Mouse (Mus musculus) kidney, postnatal 0 days (tissue): Measurements from ENCODE around the gene Aldh16a1. TPM values are rescaled to one million over a fixed set of nuclear protein-coding genes. Genes with fewer than 3 reads are reported as not detected.

ENCODE experiments used
- ATAC-seq: fragments of 200-750 bp; cut with Nextera tagmentation; replicated peaks from 2 replicates; pipeline ENCODE4 v1.8.0; 2017; ENCODE audit warnings: low read depth, moderate number of reproducible peaks, moderate TSS enrichment, moderate library complexity; ENCODE audit not compliant: low FRiP score
- DNase-seq: peaks from one replicate; pipeline ENCODE4 v3.0.0-alpha.2; 2016; ENCODE audit warnings: low spot score
- H3K27ac ChIP-seq: fragments of 300-500 bp; sonication (generic); 2 replicates; pipeline ENCODE4 v1.5.1; 2014; ENCODE audit warnings: mild to moderate bottlenecking
- H3K27me3 ChIP-seq: fragments of 300-500 bp; sonication (generic); 2 replicates; pipeline ENCODE4 v1.6.1; 2014; ENCODE audit warnings: low read length, mixed read lengths; ENCODE audit not compliant: insufficient read depth
- H3K36me3 ChIP-seq: fragments of 300-500 bp; sonication (generic); 2 replicates; pipeline ENCODE4 v1.6.1; 2014; ENCODE audit warnings: low read length, mixed read lengths; ENCODE audit not compliant: insufficient read depth
- H3K4me1 ChIP-seq: fragments of 300-500 bp; sonication (generic); replicated peaks from 2 replicates; pipeline ENCODE4 v1.6.1; 2014; ENCODE audit warnings: antibody characterized with exemption, low read length, mixed read lengths; ENCODE audit not compliant: insufficient read depth
- H3K4me2 ChIP-seq: fragments of 300-500 bp; sonication (generic); 2 replicates; pipeline ENCODE4 v1.6.1; 2014; ENCODE audit warnings: mild to moderate bottlenecking, low read length, moderate library complexity, mixed read lengths
- H3K4me3 ChIP-seq: fragments of 300-500 bp; sonication (generic); replicated peaks from 2 replicates; pipeline ENCODE4 v1.5.1; 2014; ENCODE audit warnings: low read depth, low read length
- H3K9ac ChIP-seq: fragments of 300-500 bp; sonication (generic); 2 replicates; pipeline ENCODE4 v1.6.1; 2014; ENCODE audit warnings: low read depth, low read length
- H3K9me3 ChIP-seq: fragments of 300-500 bp; sonication (generic); replicated peaks from 2 replicates; pipeline ENCODE4 v1.6.1; 2016; ENCODE audit warnings: low read length, inconsistent platforms, mixed read lengths
- CTCF ChIP-seq: IDR thresholded peaks from 2 replicates; pipeline ENCODE4 v1.5.1; 2016; ENCODE audit warnings: antibody characterized with exemption, low read depth, mild to moderate bottlenecking, moderate library complexity
- WGBS: fragments of 180-500 bp; shearing (Covaris S2); extraction: QIAGEN DNeasy Blood & Tissue Kit; methylation state at CpG from one replicate; pipeline ENCODE4 v1.1.7; 2014; 5-methylcytosine and 5-hydroxymethylcytosine counted together
- microRNA counts: library from miRNA; unstranded; fragments of <30 nt; microRNA quantifications from one replicate; lab custom pipeline; 2015
- microRNA-seq: library from miRNA; unstranded; fragments of <30 nt; microRNA quantifications from one replicate; pipeline ENCODE4, GENCODE M21; 2016
- polyA plus RNA-seq: library from polyadenylated mRNA; unstranded; fragments of >200 nt; fragmentation: Nextera tagmentation; extraction: Ambion mirVana; gene quantifications from 2 replicates; pipeline ENCODE4 v1.2.1, GENCODE M21; 2015

Gene Aldh16a1
- polyA plus RNA-seq, 1 experiment from 2014 or later = 55.4 TPM

DNA sequence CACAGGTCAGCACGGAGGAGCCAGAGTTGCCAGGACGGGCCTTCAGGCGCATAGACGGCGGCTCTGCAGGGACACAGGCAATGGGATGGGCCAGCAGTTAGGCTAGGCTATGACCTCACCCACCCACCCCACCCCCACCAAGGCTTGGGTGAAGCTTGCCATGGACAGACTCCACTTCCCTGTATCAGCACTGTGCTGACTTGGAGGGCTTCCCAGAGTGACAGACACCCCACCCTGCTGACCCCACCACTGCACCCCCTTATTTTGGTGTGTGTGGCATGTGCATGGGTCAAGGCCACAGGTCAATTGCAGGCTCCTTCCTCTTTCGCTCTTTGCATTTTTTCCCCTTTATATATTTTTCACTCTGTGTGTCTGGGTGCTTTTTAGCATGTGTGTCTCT, 59.0 kb downstream of the Aldh16a1 start:
- ATAC-seq (no peak), DNase-seq (no peak)
- TF ChIP-seq CTCF = no peak
- 0 out of 2 replicates have a peak, but pooled peaks cover 9% of the 10 kb centered on the region for H3K4me1 ChIP-seq
- H3K36me3 ChIP-seq = no peaks in the 10 kb centered on the region
- H3K27me3 ChIP-seq = no peaks in the 10 kb centered on the region
- H3K9me3 ChIP-seq = no peaks in the 10 kb centered on the region
- 74% methylated on average over 6 of the region's 6 CpGs for WGBS
- no peak overlapping the region for H3K27ac ChIP-seq
- no peak overlapping the region for H3K4me2 ChIP-seq
- H3K4me3 ChIP-seq = no peak overlapping the region
- H3K9ac ChIP-seq = no peak overlapping the region

DNA sequence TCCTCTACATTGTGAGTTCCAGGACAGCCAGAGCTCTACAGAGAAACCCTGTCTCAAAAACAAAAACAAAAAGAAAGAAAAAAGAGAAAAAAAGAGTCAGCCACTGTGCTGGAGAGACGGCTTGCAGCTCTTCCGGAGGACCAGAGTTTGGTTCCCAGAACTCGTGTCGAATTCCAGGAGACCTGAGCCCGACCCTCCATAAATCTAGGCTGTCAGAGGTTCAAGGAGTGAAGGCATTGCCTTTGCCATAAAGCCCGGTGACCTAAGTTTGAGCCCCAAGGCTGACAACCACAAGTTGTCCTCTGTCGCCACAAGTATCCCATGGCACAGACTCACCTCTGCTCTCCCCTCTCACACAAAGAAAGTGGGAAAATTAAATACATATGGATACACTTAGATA, 60.3 kb downstream of the Aldh16a1 start:
- 8% methylated on average over 7 of the region's 7 CpGs for WGBS
- DNase-seq = peak; percentile 86

DNA sequence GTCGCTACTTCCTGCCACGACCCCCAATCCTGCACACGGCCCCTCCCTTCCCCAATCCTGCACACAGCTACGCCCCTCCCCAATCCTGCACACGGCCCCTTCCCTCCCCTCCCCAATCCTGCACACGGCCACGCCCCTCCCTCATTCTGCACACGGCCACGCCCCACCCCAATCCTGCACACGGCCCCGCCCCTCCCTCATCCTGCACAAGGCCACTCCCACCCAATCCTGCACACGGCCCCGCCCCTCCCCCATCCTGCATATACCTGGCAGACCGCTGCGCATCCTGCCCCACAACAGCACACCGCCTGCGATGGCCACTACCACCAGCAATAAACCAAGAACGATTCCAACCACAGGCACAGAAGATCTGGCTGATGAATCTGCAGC, 60.9 kb downstream of the Aldh16a1 start:
- Histone ChIP-seq H3K4me1 (0 out of 2 replicates have a peak, but pooled peaks cover 9% of the 10 kb centered on the region), H3K9ac (no peak overlapping the region), H3K9me3 (no peaks in the 10 kb centered on the region), H3K27ac (peak overlapping the region; percentile 72), H3K36me3 (no peaks in the 10 kb centered on the region), H3K4me3 (no peak overlapping the region), H3K4me2 (peak overlapping the region; percentile 5; the same call in 1 of the 2 replicates), H3K27me3 (no peaks in the 10 kb centered on the region)
- ATAC-seq = no peak
- TF ChIP-seq CTCF = no peak
- 24% methylated on average over 18 of the region's 18 CpGs for WGBS
- DNase-seq = peak; percentile 66

More for the DNA sequence above, 60.3 kb downstream of the Aldh16a1 start:
- Histone ChIP-seq H3K4me3 (no peak overlapping the region), H3K9ac (no peak overlapping the region), H3K27ac (peak overlapping the region; percentile 72), H3K27me3 (no peaks in the 10 kb centered on the region), H3K9me3 (no peaks in the 10 kb centered on the region), H3K4me1 (0 out of 2 replicates have a peak, but pooled peaks cover 9% of the 10 kb centered on the region), H3K36me3 (no peaks in the 10 kb centered on the region), H3K4me2 (peak overlapping the region; percentile 5; the same call in 1 of the 2 replicates)
- no peak for TF ChIP-seq CTCF
- no peak for ATAC-seq

DNA sequence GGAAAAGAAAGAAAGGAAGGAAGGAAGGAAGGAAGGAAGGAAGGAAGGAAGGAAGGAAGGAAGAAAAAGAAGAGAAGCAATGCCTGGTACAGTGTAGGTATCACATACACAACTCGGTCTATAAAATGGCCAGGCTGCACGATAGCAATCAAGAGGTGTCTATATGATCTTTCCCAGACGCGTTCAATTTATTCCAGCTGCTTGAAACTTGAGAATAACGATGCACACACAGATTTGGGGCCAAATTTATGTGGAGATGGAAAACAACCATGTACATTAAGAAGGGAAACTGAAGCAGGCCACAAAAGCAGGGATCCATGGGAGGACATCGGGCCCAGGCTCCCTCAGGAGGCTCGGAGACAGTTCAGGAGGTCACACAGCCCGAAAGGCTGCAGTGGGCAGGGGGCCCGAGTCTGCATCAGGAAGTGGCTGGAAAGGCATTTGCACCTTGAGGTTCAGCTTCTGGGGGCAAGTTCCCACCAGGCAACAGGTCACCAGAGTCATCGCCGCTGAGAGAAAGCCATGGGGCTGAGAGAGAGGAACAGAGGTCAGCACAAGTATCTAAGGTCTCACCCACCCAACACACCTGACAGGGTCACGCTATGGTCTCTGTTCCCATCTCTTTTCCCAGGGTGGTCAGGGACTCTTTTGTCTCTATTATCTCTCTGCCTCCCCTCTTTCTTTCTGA, 61.4 kb downstream of the Aldh16a1 start:
- Histone ChIP-seq H3K27ac (peak overlapping the region; percentile 57), H3K4me2 (no peak overlapping the region), H3K4me1 (0 out of 2 replicates have a peak, but pooled peaks cover 9% of the 10 kb centered on the region), H3K9me3 (no peaks in the 10 kb centered on the region), H3K9ac (no peak overlapping the region), H3K27me3 (no peaks in the 10 kb centered on the region), H3K36me3 (peaks cover under 1% of the 10 kb centered on the region; the same call in 1 of the 2 replicates), H3K4me3 (no peak overlapping the region)
- DNase-seq = no peak
- WGBS = 31% methylated on average over 12 of the region's 12 CpGs
- ATAC-seq = no peak
- TF ChIP-seq CTCF = no peak

DNA sequence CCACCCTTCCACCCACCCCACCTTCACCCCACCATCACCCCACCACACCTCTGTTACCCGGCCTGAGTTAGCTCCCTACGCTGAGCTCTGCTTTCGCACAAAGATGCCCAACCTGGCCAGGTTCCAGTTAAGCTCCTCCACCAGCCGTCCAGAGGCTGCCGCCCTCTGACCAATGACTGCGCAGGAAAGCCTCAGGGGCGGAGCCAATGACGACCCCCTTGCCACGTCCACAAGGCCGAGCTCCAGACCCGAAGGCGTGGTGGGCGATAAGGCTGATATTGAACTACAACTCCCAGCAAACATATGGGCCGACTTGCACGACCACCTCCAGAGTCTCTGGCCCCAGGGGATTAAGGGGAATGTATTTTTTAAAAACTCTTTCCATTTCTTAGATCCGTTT, 62.3 kb downstream of the Aldh16a1 start, which contains the start of gene Rcn3:
TSS of gene Rcn3 (minus strand) at position 174 of the 400 bp plus-strand sequence.
- H3K4me1 ChIP-seq = 0 out of 2 replicates have a peak, but pooled peaks cover 9% of the 10 kb centered on the region
- H3K9ac ChIP-seq = peak within 1 kb of the TSS; percentile 74
- H3K36me3 ChIP-seq = peaks cover 9% of the 10 kb centered on the region; the same call in 1 of the 2 replicates
- ATAC-seq = peak; percentile 86
- H3K27ac ChIP-seq = peak within 1 kb of the TSS; percentile 84
- no peaks in the 10 kb centered on the region for H3K9me3 ChIP-seq
- peak within 1 kb of the TSS; percentile 51 for H3K4me3 ChIP-seq
- H3K27me3 ChIP-seq = no peaks in the 10 kb centered on the region
- peak; percentile 99 for DNase-seq
- no peak for TF ChIP-seq CTCF
- peak within 1 kb of the TSS; percentile 71 for H3K4me2 ChIP-seq
- WGBS = under 1% methylated on average over 16 of the region's 16 CpGs

DNA sequence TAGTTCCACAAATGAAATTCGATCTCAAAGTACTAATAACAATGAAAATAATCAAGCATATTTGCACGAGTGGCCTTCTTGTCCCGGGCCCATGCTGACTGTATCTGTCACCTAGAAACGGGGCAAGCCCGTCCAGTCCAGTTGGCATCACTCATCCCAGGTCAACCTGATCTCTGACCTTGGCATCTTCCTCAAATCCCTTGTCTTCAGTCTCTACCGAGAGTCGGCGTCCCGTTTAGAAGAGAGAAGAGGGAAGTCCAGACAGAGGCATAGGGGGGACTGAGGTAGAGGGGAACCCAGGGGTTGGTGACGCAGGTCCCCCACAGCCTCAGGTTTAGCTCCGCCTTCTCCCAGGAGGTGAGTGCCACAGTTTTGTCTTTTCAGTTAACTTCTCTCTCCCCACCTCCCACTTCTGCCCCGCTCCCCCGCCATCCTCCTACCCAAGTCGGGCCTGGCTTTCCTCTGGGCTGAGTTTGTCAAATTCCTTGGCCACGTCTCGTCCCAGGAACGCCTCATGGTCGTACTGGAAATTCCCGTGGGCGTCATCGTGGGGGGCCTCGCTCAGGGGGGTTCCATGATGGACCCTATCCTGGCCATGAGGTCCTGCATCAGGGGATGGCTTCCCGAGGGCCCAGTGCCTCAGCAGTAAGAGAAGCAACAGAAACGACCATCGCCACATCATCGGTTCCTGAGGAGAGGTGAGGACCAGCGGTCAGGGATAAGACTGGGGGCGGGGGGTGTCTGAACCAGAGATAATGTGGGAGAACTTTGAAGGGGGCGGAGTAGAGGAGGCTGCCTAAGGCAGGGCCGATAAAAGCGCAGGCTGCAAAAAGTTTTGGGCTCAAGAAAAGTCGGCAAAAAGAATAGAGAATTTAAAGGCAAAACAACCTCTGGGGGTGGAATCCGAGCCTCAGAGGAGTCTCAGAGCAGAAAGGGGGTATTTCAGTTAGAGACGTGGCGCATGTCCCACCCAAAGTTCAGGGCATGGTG, 63.1 kb downstream of the Aldh16a1 start:
- 8% methylated on average over 35 of the region's 35 CpGs for WGBS
- H3K9ac ChIP-seq = peak overlapping the region; percentile 74
- H3K4me3 ChIP-seq = peak overlapping the region; percentile 51
- H3K36me3 ChIP-seq = peaks cover 13% of the 10 kb centered on the region
- peak; percentile 80 for DNase-seq
- 0 out of 2 replicates have a peak, but pooled peaks cover 9% of the 10 kb centered on the region for H3K4me1 ChIP-seq
- peak; percentile 66; the same call in 1 of the 2 replicates for ATAC-seq
- no peaks in the 10 kb centered on the region for H3K27me3 ChIP-seq
- peak overlapping the region; percentile 71 for H3K4me2 ChIP-seq
- no peak for TF ChIP-seq CTCF
- H3K27ac ChIP-seq = peak overlapping the region; percentile 84
- no peaks in the 10 kb centered on the region for H3K9me3 ChIP-seq

MicroRNA genes within 50 kb of the gene (microRNA counts, 519-probe panel; counts per million panel counts)
- 4,182 counts per million, percentile 76 among the panel's probes with 10 or more counts for microRNA mmu-miR-150 (lab: Ali Mortazavi, UCI)

Small RNAs within 50 kb of the gene (microRNA-seq; reads per million reads assigned to microRNA genes)
- gene Mir150 = 37.7 reads per million, percentile 41 among the genes with 10 or more reads in this experiment
- gene Mir5121 = 10.2 reads per million, percentile 23 among the genes with 10 or more reads in this experiment
- not detected for gene Mir7055

Other genes starting within 250 kb of the Aldh16a1 start
- 55.8 and 55.9 TPM in 2 replicates for gene Ap2a1, start 225.1 kb downstream of the Aldh16a1 start, polyA plus RNA-seq
- gene Tsks, start 211.4 kb downstream of the Aldh16a1 start, polyA plus RNA-seq = 0.13 and 0.14 TPM in 2 replicates
- gene Cpt1c, start 179.7 kb downstream of the Aldh16a1 start, polyA plus RNA-seq = 13.2 and 13.7 TPM in 2 replicates
- gene Prmt1, start 168.0 kb downstream of the Aldh16a1 start, polyA plus RNA-seq = 414 and 449 TPM in 2 replicates
- 73.6 and 76.0 TPM in 2 replicates for gene Irf3, start 156.9 kb downstream of the Aldh16a1 start, polyA plus RNA-seq
- gene Bcl2l12, start 155.9 kb downstream of the Aldh16a1 start, polyA plus RNA-seq = 42.8 and 43.4 TPM in 2 replicates
- 25.6 and 27.3 TPM in 2 replicates for gene Scaf1, start 138.2 kb downstream of the Aldh16a1 start, polyA plus RNA-seq
- 47.6 and 53.0 TPM in 2 replicates for gene Rras, start 136.6 kb downstream of the Aldh16a1 start, polyA plus RNA-seq
- 5.8 and 6.1 TPM in 2 replicates for gene Prr12, start 101.7 kb downstream of the Aldh16a1 start, polyA plus RNA-seq
- gene Nosip, start 92.2 kb downstream of the Aldh16a1 start, polyA plus RNA-seq = 65.0 and 65.3 TPM in 2 replicates
- gene Prrg2, start 91.9 kb downstream of the Aldh16a1 start, polyA plus RNA-seq = 44.3 and 45.1 TPM in 2 replicates
- 215 and 228 TPM in 2 replicates for gene Rcn3, start 62.4 kb downstream of the Aldh16a1 start, polyA plus RNA-seq
- gene Fcgrt, start 50.7 kb downstream of the Aldh16a1 start, polyA plus RNA-seq = 134 and 145 TPM in 2 replicates
- 1,486 and 1,553 TPM in 2 replicates for gene Rps11, start 30.1 kb downstream of the Aldh16a1 start, polyA plus RNA-seq
- gene Rpl13a, start 25.8 kb downstream of the Aldh16a1 start, polyA plus RNA-seq = 1,804 and 1,959 TPM in 2 replicates
- 0.83 and 1.3 TPM in 2 replicates for gene Gm45713, start 18.4 kb downstream of the Aldh16a1 start, polyA plus RNA-seq
- 2.2 and 2.4 TPM in 2 replicates for gene Flt3l, start 18.2 kb downstream of the Aldh16a1 start, polyA plus RNA-seq
- gene Pih1d1, start 281 bp downstream of the Aldh16a1 start, polyA plus RNA-seq = 81.3 and 88.6 TPM in 2 replicates
- gene Slc17a7, start 9.4 kb upstream of the Aldh16a1 start, polyA plus RNA-seq = 0.17 TPM in 2 replicates
- not detected in 2 replicates for gene Gfy, start 25.0 kb upstream of the Aldh16a1 start, polyA plus RNA-seq
- not detected in 2 replicates for gene Pth2, start 26.4 kb upstream of the Aldh16a1 start, polyA plus RNA-seq
- gene Ccdc155, start 50.3 kb upstream of the Aldh16a1 start, polyA plus RNA-seq = 0.36 and 0.43 TPM in 2 replicates
- gene Dkkl1, start 57.6 kb upstream of the Aldh16a1 start, polyA plus RNA-seq = 0.47 and 1.3 TPM in 2 replicates
- 94.3 and 112 TPM in 2 replicates for gene Tead2, start 61.2 kb upstream of the Aldh16a1 start, polyA plus RNA-seq
- gene Cd37, start 84.5 kb upstream of the Aldh16a1 start, polyA plus RNA-seq = 2.1 and 2.6 TPM in 2 replicates
- gene Slc6a16, start 86.5 kb upstream of the Aldh16a1 start, polyA plus RNA-seq = 0.18 and 0.45 TPM in 2 replicates
- not detected in 2 replicates for gene Slc6a21, start 122.9 kb upstream of the Aldh16a1 start, polyA plus RNA-seq
- 14.4 and 15.9 TPM in 2 replicates for gene Trpm4, start 179.2 kb upstream of the Aldh16a1 start, polyA plus RNA-seq
- 0.75 and 1.1 TPM in 2 replicates for gene Hrc, start 180.7 kb upstream of the Aldh16a1 start, polyA plus RNA-seq
- 4.3 and 5.4 TPM in 2 replicates for gene Ppfia3, start 212.4 kb upstream of the Aldh16a1 start, polyA plus RNA-seq
- 1.2 and 1.6 TPM in 2 replicates for gene Lin7b, start 216.0 kb upstream of the Aldh16a1 start, polyA plus RNA-seq
- 148 and 163 TPM in 2 replicates for gene Snrnp70, start 241.2 kb upstream of the Aldh16a1 start, polyA plus RNA-seq